Mouse (Mus musculus): Measurements from ENCODE around the gene Gm5105.

Gm5105 gene

GRCm38 (mm10) chr3:138068103-138068502, 915 bp upstream of the Gm5105 start:
- DNase-seq (ENCODE audit: low read depth, low spot score), result no peak

GRCm38 (mm10) chr3:138066348-138066856, 786 bp downstream of the Gm5105 start:
- no peak for DNase-seq (ENCODE audit: low read depth, low spot score)

- no peak for DNase-seq (ENCODE audit: low read depth, low spot score)
Observed at GRCm38 (mm10) chr3:138065930-138066329, 1.3 kb downstream of the Gm5105 start.

- DNase-seq (ENCODE audit: low read depth, low spot score), result no peak
Observed at GRCm38 (mm10) chr3:138064732-138065645, 2.2 kb downstream of the Gm5105 start, which contains the start of gene 1110002E22Rik. 1110002E22Rik (plus strand) TSS chr3:138065052.

DNA sequence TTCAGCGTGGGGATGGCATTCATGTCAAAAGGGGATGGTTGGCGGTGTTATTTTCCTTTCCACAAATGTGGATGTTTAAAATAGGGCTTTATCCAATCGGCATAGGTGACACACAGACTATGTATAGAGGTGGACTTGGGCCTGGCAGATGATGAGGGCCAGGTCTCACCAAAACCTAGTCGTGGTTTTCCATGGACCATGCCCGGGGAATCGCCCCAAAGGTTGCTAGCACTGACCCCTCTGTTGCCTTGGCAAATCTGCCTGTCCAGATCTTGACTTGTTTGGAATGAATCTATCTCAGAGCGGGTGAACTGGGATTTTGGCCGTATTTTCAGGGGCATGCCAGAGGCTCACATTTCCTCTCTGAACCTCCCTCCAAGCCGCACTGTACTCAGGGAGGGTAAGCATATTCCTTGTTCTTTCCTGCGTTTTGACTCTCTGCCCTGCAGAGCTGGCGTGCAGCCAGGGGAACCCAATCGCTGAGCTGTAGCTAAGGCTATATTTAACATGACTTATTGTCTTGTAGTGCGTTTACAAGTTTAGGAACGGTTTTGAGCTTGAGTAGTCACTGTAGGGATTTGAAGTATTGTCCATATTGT, 3.4 kb downstream of the Gm5105 start:
- no peak for DNase-seq (ENCODE audit: low read depth, low spot score)

DNA sequence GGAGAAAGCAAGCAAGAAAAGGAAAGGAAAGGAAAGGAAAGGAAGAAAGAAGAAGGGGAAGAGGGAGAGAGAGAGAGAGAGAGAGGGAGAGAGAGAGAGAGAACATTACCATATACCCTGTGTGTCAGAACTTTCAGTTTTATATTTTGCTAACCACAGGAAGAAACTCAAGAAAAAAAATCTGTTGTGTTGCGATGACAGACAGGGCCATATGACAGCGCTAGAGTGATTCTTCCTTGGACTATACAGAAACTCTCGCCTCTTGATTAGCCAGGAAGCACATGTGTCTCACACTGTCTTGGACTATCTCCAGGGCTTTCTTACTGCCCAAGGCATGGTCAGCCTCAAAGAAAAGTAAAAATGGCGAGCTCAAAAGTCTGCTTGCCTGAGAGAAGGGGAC, 4.5 kb downstream of the Gm5105 start:
- DNase-seq (ENCODE audit: low read depth, low spot score), result no peak

DNA sequence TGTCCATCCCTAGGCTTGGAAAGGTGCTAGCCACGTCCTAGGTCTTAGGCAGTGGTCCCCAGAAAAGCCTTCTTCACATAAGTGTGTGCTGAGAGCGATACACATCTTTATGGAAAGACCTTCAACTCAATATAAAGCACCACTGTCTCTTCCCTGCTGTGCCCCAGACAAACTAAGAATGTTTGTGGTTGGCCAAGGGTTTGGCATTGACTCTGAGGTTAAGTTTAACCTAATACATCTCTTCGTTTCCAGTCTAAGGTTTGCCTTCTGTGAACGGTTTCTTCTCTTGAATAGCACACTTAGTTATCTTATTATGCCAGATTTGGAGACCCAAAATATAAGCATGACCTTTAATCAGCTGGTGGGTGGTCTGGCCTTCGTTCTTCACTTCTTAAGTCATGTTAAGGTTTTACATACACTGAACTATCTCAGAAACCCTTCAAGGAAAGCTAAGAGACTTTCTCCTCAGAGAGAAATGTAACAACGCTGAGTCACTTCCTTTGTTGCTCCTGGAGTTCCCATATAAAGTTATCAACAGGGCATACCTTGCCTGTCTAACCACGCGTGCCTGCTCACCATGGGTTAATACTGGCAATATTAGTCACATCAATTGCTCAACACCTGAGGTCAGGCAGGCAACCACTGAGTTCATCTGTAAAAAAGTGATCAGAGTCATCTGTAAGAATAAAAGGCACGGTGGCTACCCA, 5.8 kb downstream of the Gm5105 start:
- no peak for DNase-seq (ENCODE audit: low read depth, low spot score)

- DNase-seq (ENCODE audit: low read depth, low spot score), result no peak
Observed at GRCm38 (mm10) chr3:138060429-138060828, 6.8 kb downstream of the Gm5105 start.

DNA sequence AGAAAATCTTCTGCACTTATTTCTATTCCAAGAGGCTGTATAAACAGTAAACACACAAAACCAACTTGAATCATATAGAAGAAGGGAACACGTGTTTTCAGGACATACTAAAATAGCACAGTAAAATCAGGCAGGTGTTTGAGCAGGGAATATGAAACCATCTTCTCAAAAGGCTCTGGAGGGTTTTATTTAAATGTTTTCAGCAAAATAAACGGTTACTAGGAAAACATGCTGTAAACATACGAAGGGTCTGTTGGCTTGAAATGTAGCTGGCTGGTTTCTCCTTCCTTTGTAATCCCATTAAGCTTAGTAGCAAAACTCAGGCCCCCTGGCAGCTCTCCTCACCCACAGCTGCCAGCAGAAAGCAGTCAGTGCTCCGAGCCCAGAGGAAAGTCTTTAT, 9.0 kb downstream of the Gm5105 start:
- no peak for DNase-seq (ENCODE audit: low read depth, low spot score)

DNA sequence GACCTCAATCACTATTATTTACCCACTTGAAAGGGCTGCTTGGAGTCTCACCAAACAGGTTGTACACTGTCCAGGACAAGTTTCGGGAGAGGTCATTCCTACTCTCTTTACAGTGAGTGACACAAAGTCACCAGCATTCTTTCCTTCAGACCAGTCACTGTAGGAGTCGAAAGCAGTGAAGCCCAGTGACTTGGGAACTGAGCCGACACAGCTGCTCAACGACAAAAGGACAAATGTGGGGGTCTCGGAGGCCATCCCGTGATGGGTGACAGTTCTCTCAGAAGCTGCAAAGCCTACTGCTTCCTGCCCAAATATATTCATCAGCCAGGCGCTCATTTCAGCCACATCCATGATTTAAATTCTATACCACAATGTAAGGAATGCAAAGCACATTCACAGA, 10.2 kb downstream of the Gm5105 start:
- DNase-seq (ENCODE audit: low read depth, low spot score), result no peak

- no peak for DNase-seq (ENCODE audit: low read depth, low spot score)
Observed at GRCm38 (mm10) chr3:138053969-138054368, 13.2 kb downstream of the Gm5105 start.

GRCm38 (mm10) chr3:138051431-138051830, 15.8 kb downstream of the Gm5105 start:
- no peak for DNase-seq (ENCODE audit: low read depth, low spot score)

DNA sequence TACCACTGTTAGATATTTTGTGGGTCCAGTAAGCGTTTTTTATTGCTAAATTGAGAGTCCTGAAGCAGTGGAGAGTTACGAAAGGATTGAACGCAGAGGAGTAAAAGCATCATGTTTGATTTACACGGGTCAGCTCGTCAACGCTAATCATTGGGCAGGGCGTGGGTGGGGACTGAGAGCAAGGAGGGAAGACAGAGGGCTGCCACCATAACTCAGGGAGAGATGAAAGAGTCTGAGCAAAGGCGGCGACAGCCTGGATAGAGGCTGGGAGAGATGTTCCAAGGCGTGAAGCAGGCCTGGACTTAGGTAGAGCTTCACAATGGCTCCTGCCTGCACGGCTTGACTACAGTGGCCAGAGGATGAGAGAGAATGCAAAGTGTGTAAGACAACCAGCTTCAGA, 16.4 kb downstream of the Gm5105 start:
- DNase-seq (ENCODE audit: low read depth, low spot score), result no peak

DNA sequence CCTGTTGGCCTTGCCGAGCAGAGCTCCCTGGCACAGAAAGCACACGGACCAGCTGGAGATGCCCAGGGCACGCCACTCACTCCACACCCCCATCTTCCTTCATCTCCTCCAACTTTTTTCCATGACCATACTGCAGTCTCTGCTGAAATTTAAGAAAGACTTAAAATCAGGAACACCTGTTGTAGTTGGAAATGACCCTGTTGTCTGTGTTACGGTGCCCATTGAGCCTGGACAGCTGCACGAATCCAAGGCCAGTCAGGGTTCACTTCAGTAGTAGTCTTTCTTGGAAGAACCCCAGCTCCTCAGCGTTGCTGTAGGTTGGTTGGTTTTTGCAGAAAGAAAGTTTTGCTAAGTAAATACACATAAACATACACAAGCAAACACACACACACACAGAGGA, 17.6 kb downstream of the Gm5105 start:
- DNase-seq (ENCODE audit: low read depth, low spot score), result no peak

DNA sequence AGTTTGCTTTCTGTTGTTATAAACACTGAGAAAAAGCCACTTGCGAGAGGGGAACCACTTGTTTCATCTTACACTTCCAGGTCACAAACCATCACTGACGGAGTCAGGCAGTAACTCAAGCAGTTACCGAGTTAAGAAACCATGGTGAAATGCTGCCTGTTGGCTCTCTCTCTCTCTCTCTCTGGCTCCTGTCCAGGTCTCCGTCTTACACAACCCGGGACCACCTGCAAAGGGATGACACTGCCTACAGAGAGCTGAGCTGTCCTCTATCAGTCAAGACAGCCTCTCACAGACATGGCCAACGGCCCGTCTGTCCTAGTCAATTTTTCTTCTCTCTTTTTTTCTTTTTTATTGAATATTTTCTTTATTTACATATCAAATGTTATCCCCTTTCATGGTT, 23.9 kb downstream of the Gm5105 start:
- no peak for DNase-seq (ENCODE audit: low read depth, low spot score)

- DNase-seq (ENCODE audit: low read depth, low spot score), result peak; percentile 88
Observed at GRCm38 (mm10) chr3:138041591-138042301, 25.4 kb downstream of the Gm5105 start.

DNA sequence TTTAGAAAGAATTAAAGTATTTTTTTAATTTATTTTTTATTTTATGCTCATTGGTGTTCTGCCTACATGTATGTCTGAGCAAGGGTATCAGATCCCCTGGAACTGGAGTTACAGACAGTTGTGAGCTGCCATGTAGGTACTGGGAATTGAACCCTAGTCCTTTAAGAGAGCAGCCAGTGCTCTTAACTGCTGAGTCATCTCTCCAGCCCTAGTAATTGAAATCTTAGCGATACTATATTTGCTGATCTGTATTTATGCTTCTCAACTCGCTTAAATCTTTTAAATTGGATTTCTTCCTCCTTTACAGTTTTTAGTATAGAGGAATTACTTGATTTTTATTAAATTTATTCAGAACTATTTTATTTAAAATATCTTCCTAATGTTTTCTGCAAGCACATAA, 26.2 kb downstream of the Gm5105 start:
- no peak for DNase-seq (ENCODE audit: low read depth, low spot score)

DNA sequence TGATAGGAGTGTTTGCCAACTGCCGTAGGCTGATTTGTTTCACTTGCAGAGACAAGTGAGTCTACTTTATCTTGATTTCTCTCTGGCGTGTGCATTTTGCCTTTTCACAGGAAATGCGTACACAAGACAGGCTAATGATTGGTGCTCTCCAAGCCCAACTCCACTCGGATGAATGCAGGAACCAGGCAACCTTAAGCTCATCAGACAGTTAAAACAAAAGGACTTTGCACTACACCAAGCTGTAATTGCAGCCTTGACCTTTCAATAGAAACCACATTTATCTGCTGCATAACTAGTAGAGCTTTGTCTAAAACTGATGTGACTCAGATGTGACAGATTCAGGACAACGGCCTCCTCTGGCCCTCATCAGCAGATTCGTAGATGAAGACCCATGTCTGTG, 33.2 kb downstream of the Gm5105 start:
- no peak for DNase-seq (ENCODE audit: low read depth, low spot score)

DNA sequence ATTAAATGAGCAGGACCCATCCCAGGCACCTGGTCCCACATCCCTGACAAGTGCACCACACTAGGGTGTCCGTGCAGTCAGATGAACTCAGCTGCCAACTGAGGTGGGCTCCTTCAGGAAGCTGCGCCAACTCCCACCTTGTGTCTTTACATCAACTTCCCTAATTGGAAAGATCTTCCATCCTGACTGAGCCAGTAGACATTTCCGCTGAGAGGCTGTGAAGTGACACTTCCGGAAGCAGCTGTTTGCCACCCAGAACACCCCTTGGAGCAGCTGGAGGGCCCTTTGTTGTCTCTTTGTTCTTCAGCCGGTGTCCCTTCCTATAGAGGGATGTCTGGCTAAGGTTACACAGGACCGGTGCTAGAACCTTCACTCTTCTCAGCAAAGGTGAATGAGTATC, 36.6 kb downstream of the Gm5105 start:
- no peak for DNase-seq (ENCODE audit: low read depth, low spot score)

- DNase-seq (ENCODE audit: low read depth, low spot score), result no peak
Observed at GRCm38 (mm10) chr3:138029351-138029750, 37.8 kb downstream of the Gm5105 start.

DNA sequence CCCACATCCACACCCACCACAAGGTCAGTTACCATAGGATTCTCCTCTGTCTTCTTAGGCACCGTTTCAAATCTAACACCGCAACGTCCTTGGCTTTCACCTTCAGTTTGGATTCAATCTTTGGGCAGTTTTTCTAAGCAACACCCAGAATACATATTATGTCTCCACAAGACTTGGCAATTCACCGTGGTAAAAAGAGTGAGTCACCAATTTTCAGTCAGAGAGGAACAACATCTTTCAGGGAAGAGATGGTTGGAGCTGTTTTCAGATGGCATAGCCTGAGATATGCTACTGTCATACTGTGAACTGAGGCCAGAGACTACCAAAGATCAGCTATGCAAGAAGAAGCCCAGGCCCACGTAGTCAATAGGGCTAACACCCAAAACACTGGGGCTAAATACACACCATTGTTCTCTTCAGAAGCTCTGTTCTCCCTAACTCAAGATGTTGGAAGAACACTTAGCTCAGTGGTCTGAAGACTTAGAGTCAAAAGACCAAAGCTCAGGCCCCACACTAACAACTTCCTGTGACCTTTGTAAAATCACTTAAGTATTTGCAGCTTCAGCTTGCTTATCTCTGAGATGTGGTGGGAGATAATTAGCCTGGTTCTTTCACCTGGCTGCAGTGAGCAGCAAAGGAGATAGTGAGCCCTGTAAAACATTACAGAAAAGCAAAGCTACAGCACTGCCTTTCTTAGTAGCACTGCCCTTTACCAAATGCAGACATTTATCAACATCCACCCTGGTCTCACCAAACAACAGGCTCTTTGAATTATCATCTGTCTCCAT, 39.4 kb downstream of the Gm5105 start:
- no peak for DNase-seq (ENCODE audit: low read depth, low spot score)
